Mouse (Mus musculus) heart, adult 2 months (tissue): ENCODE results near the gene Ebf1. TPM values are rescaled to one million over a fixed set of nuclear protein-coding genes. Genes with fewer than 3 reads are reported as not detected.

Source experiments
- DNase-seq, 2 experiments: peaks; one replicate each; pipeline ENCODE4 v3.0.0; 2021
- H3K27ac ChIP-seq: fragments of 200-600 bp; 2 replicates; pipeline ENCODE4 v1.8.1; 2022
- H3K27me3 ChIP-seq: fragments of 200-500 bp; 2 replicates; pipeline ENCODE4 v1.6.1; 2012; ENCODE audit warnings: mild to moderate bottlenecking, low read length, inconsistent platforms, mixed read lengths; ENCODE audit not compliant: control insufficient read depth, insufficient read depth
- H3K36me3 ChIP-seq: fragments of 200-500 bp; 2 replicates; pipeline ENCODE4 v1.6.1; 2012; ENCODE audit warnings: low read length, inconsistent platforms; ENCODE audit not compliant: control insufficient read depth, insufficient read depth
- H3K4me1 ChIP-seq: fragments of 200-500 bp; 2 replicates; pipeline ENCODE4 v1.6.1; 2011; ENCODE audit warnings: low read length; ENCODE audit not compliant: control insufficient read depth, insufficient read depth
- H3K4me3 ChIP-seq: fragments of 200-600 bp; 2 replicates; pipeline ENCODE4 v1.8.1; 2022
- H3K79me2 ChIP-seq: fragments of 200-500 bp; replicated peaks from 2 replicates; pipeline ENCODE4 v1.6.1; 2012; ENCODE audit warnings: mild to moderate bottlenecking, inconsistent platforms, low read length, moderate library complexity, mixed read lengths; ENCODE audit not compliant: control insufficient read depth, insufficient read depth
- H3K9ac ChIP-seq: fragments of 200-500 bp; 2 replicates; pipeline ENCODE4 v1.6.1; 2012; ENCODE audit warnings: low read depth, mild to moderate bottlenecking, control low read depth, inconsistent platforms, low read length, mixed read lengths
- CTCF ChIP-seq: fragments of 200-600 bp; IDR thresholded peaks from 2 replicates; pipeline ENCODE4 v1.8.1; 2022; ENCODE audit warnings: antibody characterized with exemption, mild to moderate bottlenecking, moderate library complexity
- EP300 ChIP-seq: fragments of 200-500 bp; IDR thresholded peaks from 2 replicates; pipeline ENCODE4 v1.6.1; 2011; ENCODE audit warnings: low read depth, low read length, control low read depth; ENCODE audit not compliant: insufficient read depth
- POLR2A ChIP-seq: fragments of 200-500 bp; IDR thresholded peaks from 2 replicates; pipeline ENCODE4 v1.6.1; 2011; ENCODE audit warnings: mild to moderate bottlenecking, low read depth, low read length, control low read depth; ENCODE audit not compliant: insufficient read depth
- WGBS: fragments of 180-500 bp; shearing (Covaris S2); methylation state at CpG from one replicate; pipeline ENCODE4 v1.1.7; 2018; 5-methylcytosine and 5-hydroxymethylcytosine counted together
- intact Hi-C: fragments of 180-260 bp; cut with DNase I; formaldehyde crosslinking; loops from one replicate; pipeline ENCODE4 v1.15.1; 2025
- polyA plus RNA-seq: library from polyadenylated mRNA; depleted of rRNA; stranded (reverse); fragments of >200 nt; gene quantifications from 2 replicates; pipeline ENCODE4 v1.2.3, GENCODE M21; 2012; rRNA removed
- total RNA-seq, 2 experiments: library from RNA; stranded (reverse); gene quantifications; 2 replicates each; pipeline ENCODE4 v1.2.3; 2021

Ebf1 gene
- total and polyA plus RNA-seq, 3 experiments, result 11.4 to 13.6 (median 12.2) TPM

- H3K36me3 ChIP-seq, result no peaks in the 10 kb centered on the region
- DNase-seq, result no peak
- H3K27ac ChIP-seq, result no peak overlapping the region
- no peaks in the 10 kb centered on the region for H3K4me1 ChIP-seq
- no peaks in the 10 kb centered on the region for H3K79me2 ChIP-seq
- no peaks in the 10 kb centered on the region for H3K27me3 ChIP-seq
- no peak overlapping the region for H3K4me3 ChIP-seq
- intact Hi-C loops, result no loop called here
- no peak overlapping the region for H3K9ac ChIP-seq
- TF ChIP-seq CTCF (no peak), EP300 (no peak), POLR2A (no peak)
- 94% methylated on average over 5 of the region's 5 CpGs for WGBS
Observed at GRCm38 (mm10) chr11:45026012-45026411, 408.9 kb downstream of the Ebf1 start.

DNA sequence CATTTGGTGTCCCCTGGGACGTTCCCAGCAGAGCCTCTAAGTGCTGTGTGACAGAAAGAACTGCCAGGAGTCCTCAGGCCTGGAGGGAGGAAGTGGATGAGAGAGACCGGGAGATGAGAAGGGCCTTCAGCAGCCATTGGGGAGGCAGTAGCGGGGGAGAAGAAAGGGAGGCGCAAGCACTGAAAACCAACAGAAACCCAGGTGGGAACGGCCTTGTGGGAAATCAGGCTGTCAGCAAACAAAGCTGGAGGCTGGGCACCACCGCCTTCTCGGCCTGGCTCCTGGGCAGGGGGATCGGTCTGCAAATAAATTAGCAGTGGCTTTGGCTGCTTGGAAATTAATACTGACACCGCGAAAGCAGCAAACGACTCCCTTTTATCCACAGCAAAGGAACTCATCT is 409.6 kb downstream of the Ebf1 start:
- DNase-seq, result no peak
- Histone ChIP-seq H3K9ac (no peak overlapping the region), H3K27ac (no peak overlapping the region), H3K79me2 (no peaks in the 10 kb centered on the region), H3K27me3 (no peaks in the 10 kb centered on the region), H3K4me3 (no peak overlapping the region), H3K36me3 (no peaks in the 10 kb centered on the region), H3K4me1 (no peaks in the 10 kb centered on the region)
- WGBS, result 44% methylated on average over 11 of the region's 11 CpGs
- intact Hi-C loops, result no loop called here
- no peak for TF ChIP-seq EP300
- TF ChIP-seq POLR2A, result no peak
- TF ChIP-seq CTCF, result no peak

GRCm38 (mm10) chr11:45027076-45027475 is 410.0 kb downstream of the Ebf1 start:
- 62% methylated on average over 7 of the region's 7 CpGs for WGBS
- DNase-seq, result no peak
- Histone ChIP-seq H3K27ac (no peak overlapping the region), H3K4me1 (no peaks in the 10 kb centered on the region), H3K4me3 (no peak overlapping the region), H3K27me3 (no peaks in the 10 kb centered on the region), H3K9ac (no peak overlapping the region), H3K36me3 (no peaks in the 10 kb centered on the region), H3K79me2 (no peaks in the 10 kb centered on the region)
- intact Hi-C loops, result no loop called here
- TF ChIP-seq EP300 (no peak), CTCF (no peak), POLR2A (no peak)

DNA sequence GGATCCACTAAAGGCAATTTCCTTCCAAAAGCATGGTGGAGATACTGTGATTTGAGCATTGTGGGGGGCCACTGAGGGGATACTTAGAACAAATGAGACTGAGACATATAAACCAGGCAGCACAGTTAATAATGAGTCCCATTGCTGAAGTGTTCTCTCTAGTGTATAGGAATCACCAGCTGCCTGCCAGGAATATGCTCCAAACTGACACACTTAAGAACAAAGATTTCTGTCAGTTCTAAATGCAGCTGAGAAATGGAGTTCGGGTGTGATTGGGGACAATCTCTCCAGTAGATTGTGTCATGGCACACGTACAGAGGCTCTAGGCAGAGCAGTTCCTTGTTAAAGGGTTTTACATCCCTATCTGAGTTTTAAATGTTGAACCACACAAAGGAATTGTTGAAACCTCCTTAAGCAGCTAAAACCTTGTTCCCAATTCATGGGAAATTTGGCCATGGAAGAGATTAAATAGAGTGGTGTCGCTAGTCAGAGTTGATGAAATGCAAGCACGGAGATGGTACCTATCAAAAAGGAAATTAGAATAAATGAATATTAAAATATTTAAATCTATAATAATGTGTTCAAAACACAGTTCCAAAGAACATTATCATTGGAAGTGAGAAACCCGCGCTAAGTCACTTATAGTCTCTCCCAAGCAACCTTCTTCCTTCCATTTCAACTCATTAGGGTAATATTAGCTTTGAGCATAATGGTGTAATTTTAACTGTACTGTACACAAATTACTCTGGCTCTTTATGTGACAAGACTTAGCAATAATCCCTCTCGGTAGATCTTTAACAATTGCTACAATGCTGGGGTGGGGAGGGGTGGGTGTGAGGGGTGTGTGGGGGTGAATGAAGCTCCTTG is 438.9 kb downstream of the Ebf1 start:
- Histone ChIP-seq H3K27me3 (no peaks in the 10 kb centered on the region), H3K36me3 (no peaks in the 10 kb centered on the region), H3K4me3 (no peak overlapping the region), H3K27ac (no peak overlapping the region), H3K9ac (no peak overlapping the region), H3K79me2 (no peaks in the 10 kb centered on the region), H3K4me1 (no peaks in the 10 kb centered on the region)
- DNase-seq, result no peak
- intact Hi-C loops, result no loop called here
- TF ChIP-seq CTCF (no peak), EP300 (no peak), POLR2A (no peak)
- WGBS, result 82% methylated on average over 7 of the region's 7 CpGs

Other genes starting within 250 kb of the Ebf1 start
- not detected for gene Il12b, start 217.3 kb upstream of the Ebf1 start, total RNA-seq
- not detected in 2 replicates for gene Il12b, start 217.3 kb upstream of the Ebf1 start, polyA plus RNA-seq
- gene Ublcp1, start 146.8 kb upstream of the Ebf1 start, total RNA-seq, result 10 to 100 TPM; 40.3 to 41.3 TPM
- 13.8 and 30.1 TPM in 2 replicates for gene Ublcp1, start 146.8 kb upstream of the Ebf1 start, polyA plus RNA-seq
- 10 to 100 TPM; 11.6 to 13.3 TPM for gene Rnf145, start 98.4 kb upstream of the Ebf1 start, total RNA-seq
- 14.0 and 29.0 TPM in 2 replicates for gene Rnf145, start 98.4 kb upstream of the Ebf1 start, polyA plus RNA-seq